Mouse (Mus musculus) brown adipose tissue, adult 24 weeks (tissue): ENCODE measurements around the gene Avpr1a. TPM values are rescaled to one million over a fixed set of nuclear protein-coding genes. Genes with fewer than 3 reads are reported as not detected.

ENCODE experiments used
- H3K27ac ChIP-seq: fragments of 200-500 bp; replicated peaks from 2 replicates; pipeline ENCODE4 v1.5.1; 2012; ENCODE audit warnings: low read depth, mild to moderate bottlenecking, low read length
- H3K4me1 ChIP-seq: fragments of 200-500 bp; 2 replicates; pipeline ENCODE4 v1.6.1; 2012; ENCODE audit warnings: low read length, mixed read lengths; ENCODE audit not compliant: control insufficient read depth, insufficient read depth, insufficient read length
- H3K4me3 ChIP-seq: fragments of 200-500 bp; 2 replicates; pipeline ENCODE4 v1.5.1; 2012; ENCODE audit warnings: low read depth, mild to moderate bottlenecking, low read length, moderate library complexity; ENCODE audit not compliant: insufficient read depth
- polyA plus RNA-seq: library from polyadenylated mRNA; stranded (reverse); fragments of >200 nt; gene quantifications from 2 replicates; pipeline ENCODE4 v1.2.4, GENCODE M21; 2012; ENCODE audit not compliant: missing spikeins, insufficient read depth, insufficient read length

Avpr1a gene
- polyA plus RNA-seq: 1.8 and 2.1 TPM in 2 replicates

GRCm38 (mm10) chr10:122447861-122448716, at the start of gene Avpr1a:
TSS of gene Avpr1a (plus strand) at chr10:122448499.
- Histone ChIP-seq H3K27ac (no peak within 1 kb of the TSS), H3K4me1 (no peaks in the 10 kb centered on the region; the same call in 1 of the 2 replicates), H3K4me3 (peak within 1 kb of the TSS; percentile 54)

- H3K4me3 ChIP-seq: no peak overlapping the region
- no peaks in the 10 kb centered on the region for H3K4me1 ChIP-seq
- no peak overlapping the region for H3K27ac ChIP-seq
Observed at GRCm38 (mm10) chr10:122402270-122402669, 46.0 kb upstream of the Avpr1a start.

- Histone ChIP-seq H3K4me3 (no peak overlapping the region), H3K4me1 (no peaks in the 10 kb centered on the region), H3K27ac (no peak overlapping the region)
Observed at GRCm38 (mm10) chr10:122406333-122406732, 42.0 kb upstream of the Avpr1a start.

GRCm38 (mm10) chr10:122408697-122409409, 39.4 kb upstream of the Avpr1a start:
- no peaks in the 10 kb centered on the region for H3K4me1 ChIP-seq
- H3K27ac ChIP-seq: no peak overlapping the region

GRCm38 (mm10) chr10:122410791-122411190, 37.5 kb upstream of the Avpr1a start:
- Histone ChIP-seq H3K4me3 (no peak overlapping the region), H3K27ac (no peak overlapping the region), H3K4me1 (no peaks in the 10 kb centered on the region)

More at GRCm38 (mm10) chr10:122408697-122409409, 39.4 kb upstream of the Avpr1a start:
- no peak overlapping the region for H3K4me3 ChIP-seq

GRCm38 (mm10) chr10:122432690-122433089, 15.6 kb upstream of the Avpr1a start:
- H3K4me3 ChIP-seq: no peak overlapping the region
- no peaks in the 10 kb centered on the region for H3K4me1 ChIP-seq
- H3K27ac ChIP-seq: no peak overlapping the region

GRCm38 (mm10) chr10:122447275-122447674, 1.0 kb upstream of the Avpr1a start:
- H3K4me1 ChIP-seq: no peaks in the 10 kb centered on the region; the same call in 1 of the 2 replicates
- H3K4me3 ChIP-seq: no peak overlapping the region
- H3K27ac ChIP-seq: no peak overlapping the region

GRCm38 (mm10) chr10:122448717-122449611, 665 bp downstream of the Avpr1a start:
- H3K4me1 ChIP-seq: no peaks in the 10 kb centered on the region; the same call in 1 of the 2 replicates
- H3K27ac ChIP-seq: no peak overlapping the region
- peak overlapping the region; percentile 54 for H3K4me3 ChIP-seq

- Histone ChIP-seq H3K4me1 (no peaks in the 10 kb centered on the region; the same call in 1 of the 2 replicates), H3K4me3 (peak overlapping the region; percentile 54), H3K27ac (no peak overlapping the region)
Observed at GRCm38 (mm10) chr10:122449856-122450255, 1.6 kb downstream of the Avpr1a start.

- Histone ChIP-seq H3K27ac (no peak overlapping the region), H3K4me3 (no peak overlapping the region), H3K4me1 (no peaks in the 10 kb centered on the region; the same call in 1 of the 2 replicates)
Observed at GRCm38 (mm10) chr10:122453466-122453865, 5.2 kb downstream of the Avpr1a start.

GRCm38 (mm10) chr10:122455793-122456192, 7.5 kb downstream of the Avpr1a start:
- Histone ChIP-seq H3K27ac (no peak overlapping the region), H3K4me3 (no peak overlapping the region), H3K4me1 (no peaks in the 10 kb centered on the region)

GRCm38 (mm10) chr10:122476846-122477245, 28.5 kb downstream of the Avpr1a start:
- Histone ChIP-seq H3K27ac (no peak overlapping the region), H3K4me3 (no peak overlapping the region), H3K4me1 (no peaks in the 10 kb centered on the region)

- Histone ChIP-seq H3K4me3 (no peak overlapping the region), H3K4me1 (no peaks in the 10 kb centered on the region), H3K27ac (no peak overlapping the region)
Observed at GRCm38 (mm10) chr10:122498551-122498950, 50.3 kb downstream of the Avpr1a start.

GRCm38 (mm10) chr10:122499306-122499705, 51.0 kb downstream of the Avpr1a start:
- Histone ChIP-seq H3K27ac (no peak overlapping the region), H3K4me3 (no peak overlapping the region), H3K4me1 (no peaks in the 10 kb centered on the region)
